Comparison of ENCODE assay signal across 23 mouse cellular contexts in the genomic region with DNA sequence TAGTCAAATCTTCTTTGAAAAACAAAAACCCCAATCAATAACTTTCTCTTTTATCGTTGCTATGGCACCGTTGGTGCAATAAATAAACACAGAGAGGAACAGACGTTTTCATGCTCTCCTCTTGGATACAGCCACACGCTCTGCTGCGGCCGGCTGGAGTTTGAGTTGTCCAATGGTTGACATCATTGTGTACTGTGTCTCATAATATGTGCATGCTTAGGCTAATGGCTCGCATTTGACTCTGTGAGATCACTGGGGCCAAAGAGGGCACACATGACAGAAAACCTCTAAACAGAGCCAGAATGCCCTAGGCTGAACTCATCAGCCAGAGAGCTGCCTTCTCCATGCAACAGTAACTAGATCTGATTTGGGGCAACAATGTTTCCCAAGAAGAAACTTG. TPM values are rescaled to one million over a fixed set of nuclear protein-coding genes. Genes with fewer than 3 reads are reported as not detected.
DNase-seq lines count a peak whose midpoint lies in the region; ATAC-seq and TF ChIP-seq lines count a peak whose summit lies in the region.
"Had no signal": no experiment of that assay in that cellular context is flagged by ENCODE, and none has a peak within 500 bp of the region (broad histone marks: within the 10 kb centered on the region; RNA-seq: fewer than 3 reads in every experiment).

No protein-coding gene starts in this region.

- DNase-seq in layer of hippocampus, adult 2 months (ENCODE audit: low spot score in 2 of 2): peak in 1 of 2 experiments; percentile 16
- DNase-seq in layer of hippocampus, adult 9-10 months (ENCODE audit: low spot score): no peak
- peak; percentile 25 for DNase-seq in lung, embryonic 14.5 days
- DNase-seq in lung, postnatal 36 days: no peak
- DNase-seq in adipocyte (ENCODE audit: low spot score): peak; percentile 73
- DNase-seq in natural killer cell, adult 2 months (ENCODE audit: low spot score in 2 of 2): no peak
- DNase-seq: adrenal gland, postnatal 14 days; cerebellum, postnatal 25 days; embryo, embryonic 11 days; kidney, adult 11 months; right cerebral cortex, postnatal 4 days; thymus, postnatal 36 days had no signal

- peak overlapping the region; percentile 91 for H3K27ac ChIP-seq in layer of hippocampus, adult 2 months
- no peak overlapping the region for H3K27ac ChIP-seq in lung, embryonic 14.5 days (ENCODE audit: low read depth)
- H3K27ac ChIP-seq in small intestine, adult 2 months (ENCODE audit: insufficient read depth, low read depth, low read length): peak overlapping the region; percentile 30; the same call in 1 of the 2 replicates
- H3K27ac ChIP-seq: hindbrain, embryonic 10.5 days; hindbrain, postnatal 0 days; limb, embryonic 13.5 days had no signal

- H3K9ac ChIP-seq in lung, embryonic 14.5 days: no peak overlapping the region
- H3K9ac ChIP-seq: limb, embryonic 13.5 days had no signal

- peaks cover 27% of the 10 kb centered on the region; the same call in 1 of the 2 replicates for H3K4me1 ChIP-seq in lung, embryonic 14.5 days (ENCODE audit: insufficient read depth)
- peaks cover 15% of the 10 kb centered on the region for H3K4me1 ChIP-seq in small intestine, adult 2 months (ENCODE audit: control insufficient read depth, insufficient read depth, insufficient read length, low read length)

- WGBS in lung, embryonic 14.5 days: 38% methylated on average over 7 of the region's 7 CpGs
- 12% methylated on average over 7 of the region's 7 CpGs for WGBS in small intestine, adult 2 months

- H3K27me3 ChIP-seq in lung, embryonic 14.5 days (ENCODE audit: insufficient read depth, low read length): no peaks in the 10 kb centered on the region
- H3K27me3 ChIP-seq in small intestine, adult 2 months (ENCODE audit: control insufficient read depth, insufficient read depth, low read length): no peaks in the 10 kb centered on the region
- H3K27me3 ChIP-seq: limb, embryonic 13.5 days had no signal

- H3K9me3 ChIP-seq in lung, embryonic 14.5 days (ENCODE audit: low read depth, low read length): no peaks in the 10 kb centered on the region
- H3K9me3 ChIP-seq: hindbrain, embryonic 10.5 days; limb, embryonic 13.5 days had no signal

- H3K4me2 ChIP-seq in lung, embryonic 14.5 days: no peak overlapping the region
- H3K4me2 ChIP-seq: limb, embryonic 13.5 days had no signal

- H3K36me3 ChIP-seq in lung, embryonic 14.5 days (ENCODE audit: insufficient read depth): no peaks in the 10 kb centered on the region
- no peaks in the 10 kb centered on the region for H3K36me3 ChIP-seq in small intestine, adult 2 months (ENCODE audit: control insufficient read depth, insufficient read depth, low read length)
- H3K36me3 ChIP-seq: hindbrain, embryonic 10.5 days; limb, embryonic 13.5 days had no signal

- H3K4me3 ChIP-seq in layer of hippocampus, adult 2 months: no peak overlapping the region
- H3K4me3 ChIP-seq in lung, embryonic 14.5 days (ENCODE audit: low read depth, low read length): no peak overlapping the region
- H3K4me3 ChIP-seq in small intestine, adult 2 months (ENCODE audit: low read depth, low read length): no peak overlapping the region
- H3K4me3 ChIP-seq: hindbrain, embryonic 10.5 days; limb, embryonic 13.5 days had no signal

- no peak for TF ChIP-seq POLR2A in small intestine, adult 2 months (IDR thresholded peaks at IDR 0.05; ENCODE audit: low read depth, low read length)

- no peak for ATAC-seq in lung, embryonic 14.5 days (ENCODE audit: insufficient read depth)
- ATAC-seq: activated CD4-positive, CD25-positive, alpha-beta regulatory T cell, adult 4 months; hindbrain, postnatal 0 days; midbrain, embryonic 16.5 days had no signal

- no peak for TF ChIP-seq CTCF in layer of hippocampus, adult 2 months (conservative IDR thresholded peaks at IDR 0.05)
- no peak for TF ChIP-seq CTCF in lung, embryonic 14.5 days (IDR thresholded peaks at IDR 0.05; ENCODE audit: low read depth)
- no peak for TF ChIP-seq CTCF in small intestine, adult 2 months (IDR thresholded peaks at IDR 0.05; ENCODE audit: extremely low read depth, insufficient read length, insufficient replicate concordance, low read depth, low read length)

RNA-seq across cellular contexts. Expression of a gene that starts 10.2 kb away (rescaled TPM):
- 10 to 100 TPM; 57.7 to 58.2 TPM for total RNA-seq in layer of hippocampus, adult 2 months (2021)
- polyA plus RNA-seq in lung, embryonic 14.5 days (2014; fragmentation: Nextera tagmentation; extraction: Ambion mirVana): 155 and 160 TPM in 2 replicates
- polyA plus RNA-seq in small intestine, adult 2 months (2012; rRNA removed): 2.5 and 4.8 TPM in 2 replicates

RNA-seq across cellular contexts. Expression of a gene that starts 12.4 kb away (rescaled TPM):
- total RNA-seq in layer of hippocampus, adult 2 months (2021): not detected
- polyA plus RNA-seq in lung, embryonic 14.5 days (2014; fragmentation: Nextera tagmentation; extraction: Ambion mirVana): 0.13 TPM in 1 of 2 replicates, not detected in the other
- polyA plus RNA-seq in small intestine, adult 2 months (2012; rRNA removed): 0.29 and 8.4 TPM in 2 replicates
- total RNA-seq: gastrocnemius, adult 8-10 months; layer of hippocampus, postnatal 10 days; left cerebral cortex, postnatal 10 days; neutrophil, adult 5-6 weeks had no signal
- polyA plus RNA-seq: brain, embryonic 14.5 days; hindbrain, postnatal 0 days; limb, embryonic 13.5 days; midbrain, embryonic 16.5 days had no signal

Comparison
In these comparisons a context has a peak if more than half of its experiments do, and no peak if none do; other contexts are left out.
1. DNase-seq: peak in lung, embryonic 14.5 days (single experiment) and adipocyte (single experiment); none in layer of hippocampus, adult 9-10 months (single experiment), lung, postnatal 36 days (single experiment) and natural killer cell, adult 2 months (0 of 2).
2. RNA of a gene that starts 10.2 kb away (polyA plus RNA-seq): 155 to 160 TPM in lung, embryonic 14.5 days; 2.5 to 4.8 TPM in small intestine, adult 2 months; every median in the first group is over 10 times any median in the second.